ENCODE assay signal across 9 mouse cellular contexts in the genomic region with DNA sequence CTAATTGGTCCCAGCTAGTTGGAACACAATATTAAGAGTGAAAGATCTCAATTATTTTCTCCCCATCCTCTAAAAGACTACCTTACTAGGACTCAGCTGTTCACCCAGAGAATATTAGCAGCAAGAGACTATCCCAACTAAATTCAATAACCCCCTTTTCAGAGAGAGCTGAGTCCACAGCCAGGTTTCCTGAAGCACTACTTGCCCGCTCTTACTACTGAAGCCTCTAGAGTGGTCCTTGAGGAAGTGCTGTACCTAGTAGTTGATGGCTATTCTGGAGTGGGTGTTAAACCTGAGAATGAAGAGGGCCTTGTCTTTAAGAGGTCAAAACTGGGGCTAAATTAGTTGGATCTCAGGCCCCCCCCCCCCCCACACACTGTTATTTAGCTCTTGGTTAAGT. TPM values are rescaled to one million over a fixed set of nuclear protein-coding genes. Genes with fewer than 3 reads are reported as not detected.
DNase-seq lines count a peak whose midpoint lies in the region; ATAC-seq and TF ChIP-seq lines count a peak whose summit lies in the region.
"Had no signal": no experiment of that assay in that cellular context is flagged by ENCODE, and none has a peak within 500 bp of the region (broad histone marks: within the 10 kb centered on the region; RNA-seq: fewer than 3 reads in every experiment).

No protein-coding gene starts in this region.

- no peak for ATAC-seq in neural tube, embryonic 11.5 days (ENCODE audit: insufficient read depth, low FRiP score, low TSS enrichment)
- no peak for ATAC-seq in limb, embryonic 14.5 days (ENCODE audit: low FRiP score, low read depth)
- no peak for ATAC-seq in stomach, postnatal 0 days (ENCODE audit: low FRiP score, low TSS enrichment)
- no peak for ATAC-seq in frontal cortex, adult (ENCODE audit: low TSS enrichment)

- peak overlapping the region; percentile 97; the same call in 1 of the 2 replicates for H3K27ac ChIP-seq in neural tube, embryonic 11.5 days (ENCODE audit: low read depth, low read length)
- H3K27ac ChIP-seq in limb, embryonic 14.5 days (replicated peaks; ENCODE audit: low read depth, low read length), result peak overlapping the region; percentile 98
- no peak overlapping the region for H3K27ac ChIP-seq in stomach, postnatal 0 days (replicated peaks)

- peak overlapping the region; percentile 97 for H3K9ac ChIP-seq in neural tube, embryonic 11.5 days (ENCODE audit: low read length)
- H3K9ac ChIP-seq in limb, embryonic 14.5 days (ENCODE audit: low read depth, low read length, severe bottlenecking), result peak overlapping the region; percentile 93
- no peak overlapping the region for H3K9ac ChIP-seq in stomach, postnatal 0 days (ENCODE audit: low read length)

- no peak for TF ChIP-seq EP300 in stomach, postnatal 0 days (optimal IDR thresholded peaks at IDR 0.05)

- peak overlapping the region; percentile 66 for H3K4me2 ChIP-seq in neural tube, embryonic 11.5 days (ENCODE audit: low read depth)
- peak overlapping the region; percentile 77 for H3K4me2 ChIP-seq in limb, embryonic 14.5 days (replicated peaks; ENCODE audit: low read depth, low read length, severe bottlenecking)
- peak overlapping the region; percentile 77 for H3K4me2 ChIP-seq in stomach, postnatal 0 days (replicated peaks; ENCODE audit: low read depth)

- no peaks in the 10 kb centered on the region for H3K9me3 ChIP-seq in neural tube, embryonic 11.5 days (ENCODE audit: control insufficient read depth, low read length)
- no peaks in the 10 kb centered on the region for H3K9me3 ChIP-seq in limb, embryonic 14.5 days (ENCODE audit: control insufficient read depth, low read length)
- no peaks in the 10 kb centered on the region for H3K9me3 ChIP-seq in stomach, postnatal 0 days (ENCODE audit: control insufficient read depth, low read length)

- no peak for TF ChIP-seq POLR2A in limb, embryonic 14.5 days (IDR thresholded peaks at IDR 0.05; ENCODE audit: borderline replicate concordance, extremely low read depth, insufficient read depth, insufficient read length)

- H3K4me3 ChIP-seq in neural tube, embryonic 11.5 days (ENCODE audit: low read depth, low read length), result peak overlapping the region; percentile 91
- H3K4me3 ChIP-seq in limb, embryonic 14.5 days (replicated peaks; ENCODE audit: low read length), result peak overlapping the region; percentile 90
- H3K4me3 ChIP-seq in stomach, postnatal 0 days (ENCODE audit: low read depth, low read length), result no peak overlapping the region

- DNase-seq in embryo, embryonic 10.5 days (ENCODE audit: low spot score), result peak; percentile 41
- DNase-seq in embryo, embryonic 10 days (ENCODE audit: low spot score), result no peak
- no peak for DNase-seq in neural tube, embryonic 11.5 days (ENCODE audit: low spot score)
- DNase-seq in neural tube, embryonic 10.5 days (ENCODE audit: extremely low spot score, low spot score), result no peak
- no peak for DNase-seq in limb, embryonic 14.5 days (ENCODE audit: low spot score)
- no peak for DNase-seq in stomach, postnatal 0 days (ENCODE audit: low spot score)
- no peak for DNase-seq in urinary bladder, postnatal 10 days (ENCODE audit: low spot score)
- DNase-seq: cerebellum, postnatal 14 days had no signal

- no peaks in the 10 kb centered on the region for H3K27me3 ChIP-seq in neural tube, embryonic 11.5 days (ENCODE audit: control insufficient read depth, insufficient read depth, low read length)
- no peaks in the 10 kb centered on the region for H3K27me3 ChIP-seq in limb, embryonic 14.5 days (ENCODE audit: control insufficient read depth, insufficient read depth, low read length)
- H3K27me3 ChIP-seq in stomach, postnatal 0 days (ENCODE audit: control insufficient read depth, insufficient read depth, low read length), result no peaks in the 10 kb centered on the region

- H3K36me3 ChIP-seq in neural tube, embryonic 11.5 days (ENCODE audit: control insufficient read depth, insufficient read depth, low read length), result no peaks in the 10 kb centered on the region
- H3K36me3 ChIP-seq in limb, embryonic 14.5 days (ENCODE audit: control insufficient read depth, insufficient read depth, low read length), result no peaks in the 10 kb centered on the region
- no peaks in the 10 kb centered on the region for H3K36me3 ChIP-seq in stomach, postnatal 0 days (ENCODE audit: control insufficient read depth, insufficient read depth, low read length)

- H3K4me1 ChIP-seq in neural tube, embryonic 11.5 days (ENCODE audit: control insufficient read depth, insufficient read depth, low read length), result peaks cover 10% of the 10 kb centered on the region; the same call in 1 of the 2 replicates
- peaks cover 12% of the 10 kb centered on the region for H3K4me1 ChIP-seq in limb, embryonic 14.5 days (ENCODE audit: control insufficient read depth, insufficient read depth, low read length)
- 0 out of 2 replicates have a peak, but pooled peaks cover 3% of the 10 kb centered on the region for H3K4me1 ChIP-seq in stomach, postnatal 0 days (replicated peaks; ENCODE audit: control insufficient read depth, insufficient read depth)

- no peak for TF ChIP-seq CTCF in stomach, postnatal 0 days (IDR thresholded peaks at IDR 0.05; ENCODE audit: low read depth)

- WGBS in neural tube, embryonic 11.5 days, result 54% methylated on average over 1 of the region's 1 CpGs
- 19% methylated on average over 1 of the region's 1 CpGs for WGBS in limb, embryonic 14.5 days
- WGBS in stomach, postnatal 0 days, result 87% methylated on average over 1 of the region's 1 CpGs

RNA-seq across cellular contexts. Expression of a gene that starts 0.6 kb away (rescaled TPM):
- 51.0 and 60.9 TPM in 2 replicates for polyA plus RNA-seq in neural tube, embryonic 11.5 days (2014; fragmentation: Nextera tagmentation; extraction: Ambion mirVana)
- 24.7 and 25.2 TPM in 2 replicates for polyA plus RNA-seq in limb, embryonic 14.5 days (2012; rRNA removed)
- 66.4 and 70.5 TPM in 2 replicates for polyA plus RNA-seq in limb, embryonic 14.5 days (2014; fragmentation: Nextera tagmentation; extraction: Ambion mirVana)
- polyA plus RNA-seq in stomach, postnatal 0 days (2015; fragmentation: Nextera tagmentation; extraction: Ambion mirVana), result 91.8 and 96.2 TPM in 2 replicates
